Mouse (Mus musculus) thymus, postnatal 0 days (tissue): Measurements from ENCODE around the gene Ccdc3. TPM values are rescaled to one million over a fixed set of nuclear protein-coding genes. Genes with fewer than 3 reads are reported as not detected.

Source experiments
- DNase-seq: peaks from one replicate; pipeline ENCODE4 v3.0.0-alpha.2; 2015; ENCODE audit warnings: low spot score
- polyA plus RNA-seq: library from polyadenylated mRNA; unstranded; fragments of >200 nt; fragmentation: Nextera tagmentation; extraction: Ambion mirVana; gene quantifications from 2 replicates; pipeline ENCODE4 v1.2.1, GENCODE M21; 2015

The Ccdc3 gene
- polyA plus RNA-seq, 1 experiment from 2014 or later = 0.29 TPM

GRCm38 (mm10) chr2:5160236-5160848 lies 22.8 kb downstream of the Ccdc3 start:
- DNase-seq = no peak

DNA sequence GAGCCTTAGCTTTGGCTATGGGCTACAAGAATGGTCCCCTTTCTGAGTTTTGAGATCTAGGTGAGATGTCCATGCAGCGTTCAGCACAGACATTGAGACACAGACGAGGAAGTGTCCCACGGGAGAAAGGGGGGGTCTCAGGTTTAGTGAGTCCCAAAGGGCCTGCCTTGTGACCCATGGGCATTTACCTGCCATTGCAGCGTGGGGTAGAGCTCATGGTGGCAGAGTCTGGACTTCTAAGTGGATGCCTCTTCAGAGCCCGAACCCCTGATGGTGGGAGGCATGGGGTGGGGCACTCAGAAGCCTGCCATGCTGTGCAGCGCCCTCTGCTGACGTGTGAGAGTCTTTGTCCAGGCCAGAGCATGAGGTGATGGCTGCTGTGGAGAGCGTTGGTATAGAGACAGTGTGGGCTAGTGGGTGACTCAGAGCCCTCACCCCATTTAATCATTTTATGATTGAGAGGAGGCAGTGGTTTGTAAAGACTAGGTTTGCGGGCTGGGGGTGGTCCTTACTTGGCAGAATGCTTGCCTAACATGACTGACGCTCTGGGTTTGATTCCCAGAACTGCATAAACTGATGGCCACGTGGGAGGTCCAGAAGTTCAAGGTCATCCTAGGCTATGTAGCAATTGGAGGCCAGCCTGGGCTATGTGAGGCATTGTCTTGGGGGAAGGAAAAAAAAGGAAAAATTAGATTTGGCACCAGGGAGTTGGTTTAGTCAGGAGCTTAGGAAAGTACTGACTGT lies 23.6 kb downstream of the Ccdc3 start:
- peak; percentile 13 for DNase-seq

DNA sequence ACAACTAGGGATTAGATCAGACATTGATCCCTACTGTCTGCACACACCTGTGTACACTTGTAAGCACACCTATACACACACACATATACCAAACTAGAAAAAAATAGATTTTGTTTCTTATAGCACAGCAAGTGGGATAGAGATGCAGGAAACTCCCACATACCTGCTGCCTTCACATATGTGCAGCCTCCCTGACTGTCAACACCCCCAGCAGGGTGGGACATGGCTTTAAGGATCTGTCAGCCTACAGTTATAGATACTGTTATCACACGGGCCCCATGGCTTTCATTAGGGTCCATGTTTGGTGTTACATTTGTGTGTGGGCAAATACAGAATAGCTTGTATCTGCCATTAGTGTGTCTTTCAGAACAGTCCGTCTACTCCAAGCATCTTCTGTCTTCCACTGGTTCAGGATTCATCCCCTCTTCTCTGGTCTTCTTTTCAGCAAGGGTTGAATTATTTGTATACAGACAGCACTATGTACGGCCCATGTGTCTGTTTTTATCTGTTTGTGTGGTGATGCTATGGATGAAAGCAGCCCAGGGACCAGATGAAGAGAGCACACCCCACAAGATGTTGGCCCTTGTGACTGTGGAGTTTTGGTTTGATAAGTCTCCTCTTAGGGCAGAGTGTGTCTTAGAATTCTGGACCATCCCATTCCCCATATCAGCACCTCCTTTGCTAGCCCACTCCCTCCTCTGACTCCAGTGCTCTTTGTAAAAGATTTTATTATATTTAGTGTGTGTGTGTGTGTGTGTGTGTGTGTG lies 24.5 kb downstream of the Ccdc3 start:
- no peak for DNase-seq

GRCm38 (mm10) chr2:5162756-5163155 lies 25.2 kb downstream of the Ccdc3 start:
- no peak for DNase-seq

DNA sequence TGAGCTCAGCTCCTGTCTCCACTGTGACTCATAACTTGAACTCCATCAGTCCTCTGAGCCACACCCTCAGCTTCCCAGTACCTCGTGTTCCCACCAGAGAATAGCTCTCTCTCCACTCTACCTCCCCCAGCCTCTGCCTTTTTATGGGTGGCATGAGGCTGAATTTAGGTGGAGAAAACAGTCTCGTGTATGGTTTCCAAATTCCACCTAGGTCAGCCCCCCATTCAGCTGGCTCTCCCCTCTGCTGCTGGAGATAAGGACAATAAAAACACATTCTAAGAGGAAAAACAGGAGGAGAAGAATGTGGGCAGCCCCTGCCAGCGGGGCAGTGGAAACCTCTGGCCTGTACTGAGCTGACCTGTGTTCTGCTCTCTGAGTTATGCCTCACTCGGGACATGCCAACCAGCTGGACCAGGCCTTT lies 28.4 kb downstream of the Ccdc3 start:
- no peak for DNase-seq

DNA sequence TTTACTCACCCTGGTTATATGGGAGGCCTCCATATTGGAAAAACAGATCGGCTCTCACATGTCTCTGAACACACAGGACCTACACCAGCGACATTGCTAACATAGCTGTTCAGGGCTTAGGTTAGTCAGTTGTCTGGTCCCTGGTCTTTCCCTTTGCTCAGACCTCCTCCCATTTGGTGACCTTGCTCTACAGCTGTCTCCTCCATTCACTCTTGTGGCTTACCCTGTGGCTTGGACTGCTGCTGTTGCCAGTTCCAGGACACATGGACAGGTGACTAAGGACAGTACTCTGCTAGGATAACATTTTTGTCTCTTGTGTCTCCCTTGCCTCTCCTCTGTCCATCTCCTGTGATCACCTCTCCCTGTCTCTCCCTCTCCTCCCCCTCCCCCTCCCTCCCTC lies 29.2 kb downstream of the Ccdc3 start:
- no peak for DNase-seq

GRCm38 (mm10) chr2:5170815-5171214 lies 33.2 kb downstream of the Ccdc3 start:
- no peak for DNase-seq

DNA sequence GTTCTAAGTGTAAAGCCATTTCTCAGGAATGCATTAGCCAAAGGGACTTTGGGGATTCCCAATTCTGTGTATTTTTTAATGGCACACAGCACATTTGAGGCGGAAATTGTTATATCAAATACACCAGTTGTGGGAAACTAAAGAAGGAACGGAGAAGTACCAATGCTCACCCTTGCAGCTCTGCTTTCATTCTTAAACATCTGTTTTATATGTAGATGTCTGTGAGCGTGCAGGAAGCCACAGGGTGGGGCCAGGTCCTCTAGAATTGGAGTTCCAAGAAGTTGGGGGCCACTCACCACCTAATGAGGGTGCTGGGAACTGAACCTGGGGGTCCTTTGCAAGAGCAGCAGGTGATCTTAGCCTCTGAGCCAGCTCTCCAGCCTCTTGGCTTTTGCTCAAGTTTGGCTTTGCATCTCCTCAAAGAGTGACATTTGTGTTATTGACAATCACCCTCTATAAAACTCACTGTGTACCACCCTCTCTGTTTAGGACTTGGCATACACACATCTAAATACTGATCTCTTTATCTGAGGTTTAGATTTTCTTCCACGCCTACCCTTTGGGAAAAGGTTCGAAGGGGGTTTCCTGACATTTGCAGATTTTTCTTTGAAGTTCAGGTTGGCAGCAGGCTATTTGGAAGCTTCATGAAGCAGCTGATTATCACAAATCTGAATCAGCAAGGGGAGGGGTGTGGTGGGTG lies 33.9 kb downstream of the Ccdc3 start:
- no peak for DNase-seq

- DNase-seq = no peak
These were observed 35.2 kb downstream of the Ccdc3 start for GRCm38 (mm10) chr2:5172773-5173172.

DNA sequence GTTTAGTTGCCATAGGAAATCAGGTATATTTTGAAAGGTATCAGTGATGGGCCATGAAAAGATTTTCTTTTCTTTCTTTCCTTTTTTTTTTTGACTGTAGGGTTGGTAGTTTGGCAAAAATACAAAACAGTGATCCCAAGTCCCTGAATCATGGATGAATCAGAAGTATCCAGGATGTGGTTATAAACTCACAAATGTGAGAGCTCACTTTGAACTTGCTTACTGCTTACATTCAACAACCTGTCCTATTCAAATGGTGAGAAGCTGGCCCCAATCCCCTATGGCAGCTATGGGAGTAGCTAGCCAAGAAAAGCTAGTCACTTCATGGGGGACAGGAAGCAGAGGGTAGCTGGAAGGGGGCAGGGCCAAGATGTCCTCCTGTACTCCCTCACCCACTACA lies 37.1 kb downstream of the Ccdc3 start:
- no peak for DNase-seq

DNA sequence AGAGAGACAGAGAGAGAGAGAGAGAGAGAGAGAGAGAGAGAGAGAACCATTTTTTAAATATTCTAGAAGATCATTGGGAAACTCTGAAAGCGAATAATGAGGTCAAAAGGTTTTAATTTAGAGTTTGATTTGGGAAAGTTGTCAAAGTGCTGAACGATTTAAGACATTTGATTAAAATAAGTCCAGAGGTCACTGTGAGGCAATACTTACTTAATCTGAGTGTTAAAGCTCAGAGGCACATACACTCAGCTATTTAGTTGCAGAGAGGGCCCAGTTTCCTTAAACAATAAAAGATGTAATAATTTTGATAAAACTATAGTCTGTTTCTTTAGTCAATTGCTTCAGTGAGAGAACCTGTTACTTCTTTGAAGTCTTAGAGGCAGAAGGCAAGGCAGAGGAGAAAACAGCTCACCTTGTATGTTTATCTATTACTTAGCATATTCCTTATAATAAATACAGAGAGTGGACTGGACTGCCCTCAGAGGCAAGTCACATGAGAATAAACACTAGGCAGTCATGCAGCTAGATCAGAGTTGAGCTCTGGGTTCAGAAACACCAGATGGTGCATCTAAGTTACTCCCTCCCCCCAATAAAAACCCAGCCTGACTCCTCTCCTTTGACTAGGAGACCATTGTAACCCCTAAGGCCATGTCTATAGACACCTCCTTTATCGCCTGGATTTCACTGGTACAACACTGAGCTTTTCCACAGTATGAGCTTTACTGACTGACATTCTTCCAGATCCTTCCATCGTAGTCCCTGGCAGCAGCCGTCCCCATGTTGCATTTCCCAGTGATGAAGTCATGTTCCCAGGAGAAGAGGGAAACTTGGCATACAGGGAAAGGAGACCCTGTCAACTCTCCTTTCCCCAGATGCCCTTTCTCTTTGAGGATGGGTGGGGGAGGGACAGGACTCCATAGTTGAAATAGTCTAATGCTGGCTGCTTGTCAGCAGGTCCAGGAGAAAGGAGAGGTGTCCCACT lies 44.2 kb downstream of the Ccdc3 start:
- no peak for DNase-seq

- DNase-seq = no peak
These were observed 46.6 kb downstream of the Ccdc3 start for GRCm38 (mm10) chr2:5184166-5184565.

GRCm38 (mm10) chr2:5185631-5186030 lies 48.1 kb downstream of the Ccdc3 start:
- no peak for DNase-seq

DNA sequence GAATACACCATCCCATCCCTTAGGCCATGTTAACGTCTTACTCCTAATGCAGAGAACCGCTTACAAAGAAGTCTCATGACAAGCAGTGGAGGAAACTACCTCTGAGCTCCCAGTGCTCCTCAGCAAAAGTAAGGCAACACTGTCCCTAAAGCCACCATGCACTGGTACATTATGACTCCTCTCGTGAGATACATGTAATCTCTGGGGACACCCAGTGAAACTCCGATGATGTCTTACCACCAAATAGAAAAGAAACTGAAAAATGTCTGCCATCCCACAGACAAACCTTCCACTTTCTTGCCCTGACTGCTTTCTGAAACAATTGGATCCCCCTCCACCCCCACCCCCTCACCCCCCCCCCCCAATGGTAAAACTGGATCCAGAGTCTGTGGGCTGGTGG lies 54.6 kb downstream of the Ccdc3 start:
- no peak for DNase-seq

DNA sequence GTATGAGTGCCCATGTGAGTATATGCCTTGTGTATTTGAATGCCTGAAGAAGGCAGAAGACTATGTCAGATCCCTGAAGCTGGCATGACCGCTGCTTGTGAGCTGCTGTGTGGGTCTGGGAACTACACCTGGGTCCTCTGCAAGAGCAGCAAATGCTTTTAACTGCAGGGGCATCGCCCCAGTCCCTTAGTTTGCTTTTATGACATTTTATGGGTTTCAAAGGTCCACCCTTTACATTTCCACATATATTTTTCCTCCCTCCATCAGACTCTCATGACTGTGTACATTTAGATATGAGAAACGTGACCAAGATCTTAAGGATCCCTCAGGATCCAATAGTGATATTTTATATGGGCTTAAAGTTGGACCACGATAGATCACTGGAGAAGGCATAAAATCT lies 55.5 kb downstream of the Ccdc3 start:
- DNase-seq = no peak

- DNase-seq = no peak
These were observed 57.2 kb downstream of the Ccdc3 start for GRCm38 (mm10) chr2:5194701-5195215.

DNA sequence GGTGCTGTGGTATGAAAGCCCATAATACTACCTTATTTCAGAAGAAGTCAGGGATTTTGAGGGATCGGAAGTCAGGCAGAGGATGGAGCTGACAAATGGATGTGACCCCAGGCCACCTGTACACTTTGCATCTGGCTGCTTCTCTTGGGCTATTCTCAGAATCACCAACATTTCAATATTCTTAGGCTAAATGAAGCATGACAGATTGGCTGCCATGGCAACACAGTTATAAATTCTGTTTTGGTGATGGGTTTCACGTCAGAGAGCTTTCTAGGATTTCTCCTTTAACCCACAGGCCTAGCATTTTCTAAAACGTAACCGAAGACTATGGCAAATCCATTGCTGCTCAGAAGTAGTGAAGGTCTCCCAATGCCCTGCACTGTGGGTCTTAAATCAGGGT lies 59.9 kb downstream of the Ccdc3 start:
- DNase-seq = no peak

DNA sequence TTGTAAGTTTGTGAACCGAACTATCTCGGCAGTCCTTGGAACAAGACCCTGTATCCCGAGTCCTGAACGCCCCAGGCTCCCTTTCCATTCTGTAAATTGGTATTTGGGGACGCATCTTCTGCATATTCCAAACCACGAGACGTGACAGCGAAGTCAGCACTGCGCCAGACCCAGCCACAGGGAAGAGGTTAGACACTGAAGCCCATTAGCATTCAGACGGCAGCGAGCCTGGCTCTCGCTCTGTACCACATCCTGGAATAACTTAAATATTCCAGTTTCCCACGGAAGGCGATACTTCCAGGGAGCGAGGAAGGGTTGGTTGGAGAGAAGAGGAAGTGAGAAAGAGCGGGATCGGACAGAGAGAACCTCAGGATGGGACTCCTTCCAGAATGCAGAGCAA lies 61.7 kb downstream of the Ccdc3 start:
- no peak for DNase-seq

GRCm38 (mm10) chr2:5200817-5201364 lies 63.3 kb downstream of the Ccdc3 start:
- DNase-seq = no peak

- no peak for DNase-seq
These were observed 65.6 kb downstream of the Ccdc3 start for GRCm38 (mm10) chr2:5203146-5203545.
